Mouse (Mus musculus) testis, adult 2 months (tissue): ENCODE measurements around the gene Prkra.

Experiments used
- CTCF ChIP-seq: fragments of 200-500 bp; IDR thresholded peaks from 2 replicates; pipeline ENCODE4 v1.5.1; 2012; ENCODE audit warnings: low read depth, mild to moderate bottlenecking, inconsistent platforms, low read length, moderate library complexity; ENCODE audit not compliant: control insufficient read depth, insufficient read depth, insufficient replicate concordance
- POLR2A ChIP-seq: fragments of 200-500 bp; IDR thresholded peaks from 2 replicates; pipeline ENCODE4 v1.6.1; 2012; ENCODE audit warnings: low read depth, mild to moderate bottlenecking, inconsistent platforms, low read length, moderate library complexity; ENCODE audit not compliant: control insufficient read depth

GRCm38 (mm10) chr2:76654646-76655045 is 6.8 kb upstream of the Prkra start:
- TF ChIP-seq CTCF, result no peak
- TF ChIP-seq POLR2A, result no peak
